Mouse (Mus musculus) lung, postnatal 0 days (tissue): ENCODE measurements at regions not wholly inside any gene's neighbourhood (a gene's known extent, or its start where the extent isn't known, plus 50 kb on each side); places are given as distances from the start of the nearest gene placed in this dataset.

Source experiments
- CTCF ChIP-seq: IDR thresholded peaks from 2 replicates; pipeline ENCODE4 v1.5.1; 2016; ENCODE audit warnings: antibody characterized with exemption, mild to moderate bottlenecking
- EP300 ChIP-seq: IDR thresholded peaks from 2 replicates; pipeline ENCODE4 v1.6.1; 2016; ENCODE audit warnings: antibody characterized with exemption, mild to moderate bottlenecking, control low read depth

- TF ChIP-seq CTCF (no peak), EP300 (no peak)
These were observed 716.7 kb downstream of the Hace1 start for GRCm38 (mm10) chr10:46294290-46294689.
